Mouse (Mus musculus) MEL (cell line): Measurements from ENCODE around the gene Tshz2. TPM values are rescaled to one million over a fixed set of nuclear protein-coding genes. Genes with fewer than 3 reads are reported as not detected.

ENCODE experiments used
- DNase-seq: peaks from one replicate; pipeline ENCODE4 v3.0.0; 2011; ENCODE audit warnings: low read depth, low spot score
- H3K27ac ChIP-seq: 2 replicates; pipeline ENCODE4 v1.5.1; 2012; ENCODE audit warnings: low read depth, mild to moderate bottlenecking, control low read depth, low read length, moderate library complexity; ENCODE audit not compliant: control insufficient read depth
- H3K27me3 ChIP-seq, 2 experiments: fragments of 150-350 bp in 1 of 2; sonication (generic) in 1 of 2; 2 replicates each; pipeline ENCODE4 v1.6.1; 2012; ENCODE audit warnings: low read length in 2 of 2, mild to moderate bottlenecking in 2 of 2, improper control_type of control experiment in 1 of 2, moderate library complexity in 1 of 2; ENCODE audit not compliant: insufficient read depth in 2 of 2, control insufficient read depth in 1 of 2
- H3K36me3 ChIP-seq, 2 experiments: 2 replicates each; pipeline ENCODE4 v1.6.1; 2012 to 2014; ENCODE audit warnings: low read length in 2 of 2, improper control_type of control experiment in 1 of 2, inconsistent platforms in 1 of 2, mild to moderate bottlenecking in 1 of 2; ENCODE audit not compliant: insufficient read depth in 2 of 2, control insufficient read depth in 1 of 2
- H3K4me1 ChIP-seq, 2 experiments: fragments of 150-350 bp in 1 of 2; sonication (generic) in 1 of 2; 2 replicates each; pipeline ENCODE4 v1.6.1; 2012; ENCODE audit warnings: low read length in 2 of 2, improper control_type of control experiment in 1 of 2, mild to moderate bottlenecking in 1 of 2; ENCODE audit not compliant: insufficient read depth in 2 of 2, control insufficient read depth in 1 of 2
- H3K4me3 ChIP-seq, 2 experiments: fragments of 150-350 bp in 1 of 2; sonication (generic) in 1 of 2; 2 replicates each; pipeline ENCODE4 v1.5.1; 2012; ENCODE audit warnings: low read depth in 2 of 2, low read length in 2 of 2, mild to moderate bottlenecking in 2 of 2, moderate library complexity in 2 of 2, control low read depth in 1 of 2, improper control_type of control experiment in 1 of 2; ENCODE audit not compliant: control insufficient read depth in 1 of 2, insufficient read depth in 1 of 2
- H3K79me2 ChIP-seq: 2 replicates; pipeline ENCODE4 v1.6.1; 2012; ENCODE audit warnings: mild to moderate bottlenecking, low read length, moderate library complexity; ENCODE audit not compliant: control insufficient read depth, poor library complexity, insufficient read depth
- H3K9ac ChIP-seq: 2 replicates; pipeline ENCODE4 v1.6.1; 2012; ENCODE audit warnings: low read depth, mild to moderate bottlenecking, control low read depth, low read length, moderate library complexity; ENCODE audit not compliant: control insufficient read depth, poor library complexity, severe bottlenecking
- H3K9me3 ChIP-seq: fragments of 150-350 bp; sonication (generic); replicated peaks from 2 replicates; pipeline ENCODE4 v1.6.1; 2012; ENCODE audit warnings: mild to moderate bottlenecking, low read length, improper control_type of control experiment, moderate library complexity; ENCODE audit not compliant: insufficient read depth
- BHLHE40 ChIP-seq: IDR thresholded peaks from 2 replicates; pipeline ENCODE4 v1.6.1; 2012; ENCODE audit warnings: low read depth, mild to moderate bottlenecking, inconsistent platforms, low read length, improper control_type of control experiment, borderline replicate concordance
- CHD2 ChIP-seq: IDR thresholded peaks from 2 replicates; pipeline ENCODE4 v1.6.1; 2011; ENCODE audit warnings: low read length, improper control_type of control experiment
- CTCF ChIP-seq, 3 experiments: IDR thresholded peaks in 2 of 3; conservative IDR thresholded peaks in 1 of 3; 2 replicates each; pipeline ENCODE4 v1.5.1; 2011 to 2012; ENCODE audit warnings: low read length in 3 of 3, low read depth in 2 of 3, mild to moderate bottlenecking in 2 of 3, improper control_type of control experiment in 1 of 3, inconsistent platforms in 1 of 3, mixed read lengths in 1 of 3, moderate library complexity in 1 of 3; ENCODE audit not compliant: control insufficient read depth in 1 of 3, insufficient read depth in 1 of 3, poor library complexity in 1 of 3, severe bottlenecking in 1 of 3
- ELF1 ChIP-seq: IDR thresholded peaks from 2 replicates; pipeline ENCODE4 v1.6.1; 2014; ENCODE audit warnings: low read depth, mild to moderate bottlenecking, inconsistent platforms, low read length, improper control_type of control experiment, moderate library complexity
- ETS1 ChIP-seq: IDR thresholded peaks from 2 replicates; pipeline ENCODE4 v1.6.1; 2012; ENCODE audit warnings: low read depth, mild to moderate bottlenecking, inconsistent platforms, low read length, improper control_type of control experiment, moderate library complexity
- GABPA ChIP-seq: IDR thresholded peaks from 2 replicates; pipeline ENCODE4 v1.6.1; 2012; ENCODE audit warnings: low read depth, mild to moderate bottlenecking, inconsistent platforms, low read length, improper control_type of control experiment, moderate library complexity
- GATA1 ChIP-seq: IDR thresholded peaks from 2 replicates; pipeline ENCODE4 v1.6.1; 2011; ENCODE audit warnings: low read depth, low read length, improper control_type of control experiment
- HCFC1 ChIP-seq: IDR thresholded peaks from 2 replicates; pipeline ENCODE4 v1.6.1; 2012; ENCODE audit warnings: low read depth, mild to moderate bottlenecking, inconsistent platforms, low read length, improper control_type of control experiment, moderate library complexity
- KAT2A ChIP-seq: conservative IDR thresholded peaks from 2 replicates; pipeline ENCODE4 v1.6.1; 2012; ENCODE audit warnings: low read depth, low read length, improper control_type of control experiment, inconsistent platforms
- MAFK ChIP-seq: IDR thresholded peaks from 2 replicates; pipeline ENCODE4 v1.6.1; 2011; ENCODE audit warnings: low read depth, mild to moderate bottlenecking, low read length, improper control_type of control experiment, borderline replicate concordance
- MAX ChIP-seq: IDR thresholded peaks from 2 replicates; pipeline ENCODE4 v1.6.1; 2011; ENCODE audit warnings: low read length, improper control_type of control experiment
- MAZ ChIP-seq: IDR thresholded peaks from 2 replicates; pipeline ENCODE4 v1.6.1; 2012; ENCODE audit warnings: low read depth, mild to moderate bottlenecking, inconsistent platforms, low read length, improper control_type of control experiment
- MEF2A ChIP-seq: IDR thresholded peaks from 2 replicates; pipeline ENCODE4 v1.6.1; 2014; ENCODE audit warnings: low read depth, mild to moderate bottlenecking, inconsistent platforms, low read length, improper control_type of control experiment; ENCODE audit not compliant: poor library complexity, insufficient replicate concordance, severe bottlenecking; ENCODE audit errors: extremely low read depth
- MYB ChIP-seq: IDR thresholded peaks from 2 replicates; pipeline ENCODE4 v1.6.1; 2011; ENCODE audit warnings: mild to moderate bottlenecking, low read depth, low read length, improper control_type of control experiment
- MYC ChIP-seq: IDR thresholded peaks from 2 replicates; pipeline ENCODE4 v1.6.1; 2011; ENCODE audit warnings: low read depth, mild to moderate bottlenecking, low read length, improper control_type of control experiment, moderate library complexity
- NELFE ChIP-seq: IDR thresholded peaks from 2 replicates; pipeline ENCODE4 v1.6.1; 2011; ENCODE audit warnings: low read depth, low read length, improper control_type of control experiment
- POLR2AphosphoS2 ChIP-seq: IDR thresholded peaks from 2 replicates; pipeline ENCODE4 v1.6.1; 2011; ENCODE audit warnings: low read length, improper control_type of control experiment
- RAD21 ChIP-seq: IDR thresholded peaks from 2 replicates; pipeline ENCODE4 v1.6.1; 2011; ENCODE audit warnings: mild to moderate bottlenecking, low read depth, low read length, improper control_type of control experiment
- RCOR1 ChIP-seq: IDR thresholded peaks from 2 replicates; pipeline ENCODE4 v1.6.1; 2012; ENCODE audit warnings: low read depth, mild to moderate bottlenecking, inconsistent platforms, low read length, improper control_type of control experiment
- SMC3 ChIP-seq: IDR thresholded peaks from 2 replicates; pipeline ENCODE4 v1.6.1; 2011; ENCODE audit warnings: low read depth, low read length, improper control_type of control experiment
- TAL1 ChIP-seq: IDR thresholded peaks from 2 replicates; pipeline ENCODE4 v1.6.1; 2012; ENCODE audit warnings: mild to moderate bottlenecking, inconsistent platforms, low read length, moderate library complexity, mixed read lengths
- TBP ChIP-seq: IDR thresholded peaks from 2 replicates; pipeline ENCODE4 v1.8.0; 2011; ENCODE audit warnings: low read depth, low read length, improper control_type of control experiment
- TCF12 ChIP-seq: IDR thresholded peaks from 2 replicates; pipeline ENCODE4 v1.6.1; 2014; ENCODE audit warnings: low read depth, mild to moderate bottlenecking, inconsistent platforms, low read length, improper control_type of control experiment, moderate library complexity
- USF1 ChIP-seq: IDR thresholded peaks from 2 replicates; pipeline ENCODE4 v1.6.1; 2014; ENCODE audit warnings: low read depth, mild to moderate bottlenecking, inconsistent platforms, low read length, improper control_type of control experiment, moderate library complexity
- USF2 ChIP-seq, 2 experiments: IDR thresholded peaks; 2 replicates each; pipeline ENCODE4 v1.6.1; 2011 to 2012; ENCODE audit warnings: improper control_type of control experiment in 2 of 2, low read length in 2 of 2, borderline replicate concordance in 1 of 2, inconsistent platforms in 1 of 2, low read depth in 1 of 2, mild to moderate bottlenecking in 1 of 2; ENCODE audit not compliant: insufficient read depth in 1 of 2
- ZC3H11A ChIP-seq: IDR thresholded peaks from 2 replicates; pipeline ENCODE4 v1.6.1; 2012; ENCODE audit warnings: low read depth, mild to moderate bottlenecking, inconsistent platforms, low read length, improper control_type of control experiment
- ZKSCAN1 ChIP-seq: IDR thresholded peaks from 2 replicates; pipeline ENCODE4 v1.6.1; 2012; ENCODE audit warnings: low read depth, mild to moderate bottlenecking, inconsistent platforms, low read length, improper control_type of control experiment, moderate library complexity
- polyA plus RNA-seq, 2 experiments: library from polyadenylated mRNA; stranded (reverse) in 1 of 2; unstranded in 1 of 2; fragments of >175 nt in 1 of 2; fragments of >200 nt in 1 of 2; gene quantifications; 2 replicates each; pipeline versions ENCODE4 v1.2.1 to v1.2.4; 2012; ENCODE audit warnings: low replicate concordance in 2 of 2, low read depth in 1 of 2; ENCODE audit not compliant: insufficient read length in 2 of 2, insufficient read depth in 1 of 2, missing spikeins in 1 of 2
- total RNA-seq: library from RNA; depleted of rRNA; stranded (reverse); fragments of 300-350 nt; gene quantifications from 2 replicates; pipeline ENCODE4 v1.2.3, GENCODE M21; 2012

The Tshz2 gene
- total and polyA plus RNA-seq, 3 experiments: not detected

GRCm38 (mm10) chr2:169826833-169827232 lies 194.0 kb downstream of the Tshz2 start:
- H3K4me1 ChIP-seq: no peaks in the 10 kb centered on the region
- H3K4me3 ChIP-seq: no peak overlapping the region
- H3K27ac ChIP-seq: no peak overlapping the region
- TF ChIP-seq MYB (no peak), RAD21 (no peak), CTCF (IDR thresholded peaks at IDR 0.05 in 2 of 3, conservative IDR thresholded peaks at IDR 0.05 in 1 of 3; ENCODE audit: control insufficient read depth in 1 of 3, insufficient read depth in 1 of 3, low read depth in 2 of 3, low read length in 3 of 3, poor library complexity in 1 of 3, severe bottlenecking in 1 of 3) (no peak), SMC3 (no peak), POLR2AphosphoS2 (no peak), MAZ (no peak), CHD2 (no peak), ZC3H11A (no peak), MAX (no peak), MYC (no peak), USF1 (no peak), MEF2A (no peak), BHLHE40 (no peak)
- H3K79me2 ChIP-seq: no peaks in the 10 kb centered on the region
- H3K27me3 ChIP-seq: no peaks in the 10 kb centered on the region
- H3K9me3 ChIP-seq: no peaks in the 10 kb centered on the region
- no peaks in the 10 kb centered on the region for H3K36me3 ChIP-seq
- DNase-seq: no peak
- H3K9ac ChIP-seq: no peak overlapping the region

- Histone ChIP-seq H3K9ac (no peak overlapping the region), H3K4me3 (no peak overlapping the region), H3K79me2 (no peaks in the 10 kb centered on the region), H3K36me3 (no peaks in the 10 kb centered on the region), H3K4me1 (no peaks in the 10 kb centered on the region), H3K27me3 (no peaks in the 10 kb centered on the region), H3K9me3 (no peaks in the 10 kb centered on the region), H3K27ac (no peak overlapping the region)
- no peak for TF ChIP-seq MAFK
- no peak for TF ChIP-seq TAL1
- no peak for TF ChIP-seq ZC3H11A
- no peak for TF ChIP-seq POLR2AphosphoS2
- DNase-seq: no peak
These were observed 199.4 kb downstream of the Tshz2 start for GRCm38 (mm10) chr2:169832184-169832583.

- Histone ChIP-seq H3K79me2 (no peaks in the 10 kb centered on the region), H3K4me1 (no peaks in the 10 kb centered on the region), H3K27ac (no peak overlapping the region), H3K4me3 (no peak overlapping the region), H3K27me3 (no peaks in the 10 kb centered on the region), H3K36me3 (no peaks in the 10 kb centered on the region), H3K9me3 (no peaks in the 10 kb centered on the region), H3K9ac (no peak overlapping the region)
- no peak for DNase-seq
- no peak for TF ChIP-seq TBP
- no peak for TF ChIP-seq ELF1
- no peak for TF ChIP-seq NELFE
- TF ChIP-seq RCOR1: no peak
- no peak for TF ChIP-seq TCF12
- no peak for TF ChIP-seq GATA1
- TF ChIP-seq GABPA: no peak
- no peak for TF ChIP-seq HCFC1
- no peak for TF ChIP-seq ETS1
- no peak for TF ChIP-seq KAT2A
- TF ChIP-seq RAD21: no peak
- TF ChIP-seq MEF2A: no peak
- TF ChIP-seq USF2 (IDR thresholded peaks at IDR 0.05; ENCODE audit: borderline replicate concordance in 1 of 2, insufficient read depth in 1 of 2, low read depth in 1 of 2, low read length in 2 of 2): no peak
- TF ChIP-seq BHLHE40: no peak
- no peak for TF ChIP-seq MYC
- no peak for TF ChIP-seq ZKSCAN1
These were observed 200.8 kb downstream of the Tshz2 start for GRCm38 (mm10) chr2:169833638-169834037.
